ENCODE assay signal across 17 mouse cellular contexts in the genomic region with DNA sequence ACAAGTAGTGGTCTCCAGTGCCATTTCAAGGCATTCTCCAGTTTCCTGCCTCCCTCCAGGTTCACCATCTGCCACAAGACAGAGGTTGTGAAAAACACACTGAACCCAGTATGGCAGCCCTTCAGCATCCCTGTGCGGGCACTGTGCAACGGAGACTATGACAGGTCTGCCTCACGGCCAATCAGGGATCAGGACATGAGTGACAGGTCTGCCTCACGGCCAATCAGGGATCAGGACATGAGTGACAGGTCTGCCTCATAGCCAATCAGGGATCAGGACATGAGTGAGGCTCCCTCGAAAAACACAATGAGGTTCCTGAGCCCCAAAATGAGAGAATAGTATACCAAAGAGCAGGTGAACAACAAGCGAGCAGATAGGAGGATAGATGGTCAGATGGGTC. TPM values are rescaled to one million over a fixed set of nuclear protein-coding genes. Genes with fewer than 3 reads are reported as not detected.
"Had no signal": no experiment of that assay in that cellular context is flagged by ENCODE, and none has a peak within 500 bp of the region (broad histone marks: within the 10 kb centered on the region; RNA-seq: fewer than 3 reads in every experiment).

No protein-coding gene starts in this region.

- H3K4me1 ChIP-seq: limb, embryonic 12.5 days; limb, embryonic 15.5 days had no signal

- H3K36me3 ChIP-seq: limb, embryonic 12.5 days; limb, embryonic 15.5 days had no signal

- H3K27ac ChIP-seq: limb, embryonic 12.5 days; limb, embryonic 15.5 days; liver, embryonic 14.5 days; stomach, postnatal 0 days had no signal

- H3K9ac ChIP-seq: limb, embryonic 12.5 days; limb, embryonic 15.5 days; liver, embryonic 14.5 days; liver, postnatal 0 days; lung, embryonic 14.5 days had no signal

- H3K27me3 ChIP-seq: limb, embryonic 15.5 days had no signal

- H3K4me3 ChIP-seq: limb, embryonic 12.5 days; limb, embryonic 15.5 days had no signal

- H3K9me3 ChIP-seq: limb, embryonic 12.5 days; limb, embryonic 15.5 days had no signal

- DNase-seq: kidney, adult 9 months; kidney, postnatal 14 days; kidney, postnatal 4 days; left cerebral cortex, postnatal 4 days; liver, postnatal 0 days; lung, embryonic 14.5 days; midbrain, embryonic 14.5 days; thymus, adult 2 months; thymus, postnatal 14 days; thymus, postnatal 4 days had no signal

- H3K4me2 ChIP-seq: limb, embryonic 12.5 days; limb, embryonic 15.5 days; liver, embryonic 11.5 days; lung, embryonic 14.5 days had no signal

- ATAC-seq: liver, postnatal 0 days; lung, postnatal 0 days had no signal

RNA-seq across cellular contexts. Expression of a gene that starts 8.2 kb away (rescaled TPM):
- polyA plus RNA-seq: kidney, embryonic 16.5 days; lung, embryonic 14.5 days; lung, postnatal 0 days; stomach, postnatal 0 days had no signal
